Mouse (Mus musculus) embryonic facial prominence, embryonic 15.5 days (tissue): ENCODE data around the gene Trappc6b. TPM values are rescaled to one million over a fixed set of nuclear protein-coding genes. Genes with fewer than 3 reads are reported as not detected.
"Not testable (repeated sequence)": the region's sequence is repeated elsewhere in the genome, so short reads cannot be mapped to it uniquely, and the experiment has no call there.

Source experiments
- ATAC-seq: fragments of 200-750 bp; cut with Nextera tagmentation; 2 replicates; pipeline ENCODE4 v1.8.0; 2017; ENCODE audit warnings: low read depth, moderate TSS enrichment; ENCODE audit not compliant: insufficient number of reproducible peaks, low FRiP score, low TSS enrichment
- H3K27ac ChIP-seq: fragments of 300-500 bp; sonication (generic); replicated peaks from 2 replicates; pipeline ENCODE4 v1.5.1; 2015; ENCODE audit warnings: mild to moderate bottlenecking, inconsistent platforms
- H3K27me3 ChIP-seq: fragments of 300-500 bp; sonication (generic); 2 replicates; pipeline ENCODE4 v1.6.1; 2015; ENCODE audit warnings: inconsistent platforms
- H3K36me3 ChIP-seq: fragments of 300-500 bp; sonication (generic); 2 replicates; pipeline ENCODE4 v1.6.1; 2015; ENCODE audit warnings: mild to moderate bottlenecking, inconsistent platforms
- H3K4me1 ChIP-seq: fragments of 300-500 bp; sonication (generic); 2 replicates; pipeline ENCODE4 v1.6.1; 2015; ENCODE audit warnings: inconsistent platforms
- H3K4me2 ChIP-seq: fragments of 300-500 bp; sonication (generic); replicated peaks from 2 replicates; pipeline ENCODE4 v1.6.1; 2015; ENCODE audit warnings: mild to moderate bottlenecking, inconsistent platforms
- H3K4me3 ChIP-seq: fragments of 300-500 bp; sonication (generic); replicated peaks from 2 replicates; pipeline ENCODE4 v1.5.1; 2015; ENCODE audit warnings: mild to moderate bottlenecking, inconsistent platforms
- H3K9ac ChIP-seq: fragments of 300-500 bp; sonication (generic); 2 replicates; pipeline ENCODE4 v1.6.1; 2015; ENCODE audit warnings: inconsistent platforms
- H3K9me3 ChIP-seq: fragments of 300-500 bp; sonication (generic); replicated peaks from 2 replicates; pipeline ENCODE4 v1.6.1; 2016; ENCODE audit warnings: inconsistent platforms
- WGBS: fragments of 180-500 bp; shearing (Covaris S2); methylation state at CpG from one replicate; pipeline ENCODE4 v1.1.7; 2015; 5-methylcytosine and 5-hydroxymethylcytosine counted together
- polyA plus RNA-seq: library from polyadenylated mRNA; unstranded; fragments of >200 nt; fragmentation: Nextera tagmentation; extraction: Ambion mirVana; gene quantifications from 2 replicates; pipeline ENCODE4 v1.2.1, GENCODE M21; 2015

The Trappc6b gene
- polyA plus RNA-seq, 1 experiment from 2014 or later = 88.8 TPM

DNA sequence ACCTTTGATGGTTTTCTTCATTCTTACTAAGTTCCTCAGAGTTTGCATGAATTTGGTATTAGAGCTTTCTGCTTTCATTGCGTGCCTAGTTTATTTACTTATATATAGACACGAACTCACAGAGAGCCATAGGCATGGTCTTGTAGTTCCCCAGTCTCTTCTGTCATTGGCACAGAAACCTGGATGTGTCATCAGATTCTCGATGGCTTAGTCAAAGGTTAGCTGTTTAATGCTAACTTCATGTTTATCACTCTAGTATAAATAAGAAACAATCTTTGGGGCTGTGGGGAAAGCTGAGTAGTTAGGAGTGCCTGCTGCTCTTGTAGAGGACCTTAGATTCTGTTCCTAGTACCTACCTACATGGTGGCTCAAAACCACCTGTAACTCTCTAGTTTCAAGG is 15.7 kb upstream of the Trappc6b start:
- Histone ChIP-seq H3K36me3 (peaks cover 13% of the 10 kb centered on the region), H3K27ac (no peak overlapping the region), H3K27me3 (no peaks in the 10 kb centered on the region), H3K9me3 (no peaks in the 10 kb centered on the region), H3K4me3 (no peak overlapping the region), H3K4me2 (no peak overlapping the region), H3K4me1 (no peaks in the 10 kb centered on the region), H3K9ac (no peak overlapping the region)
- WGBS = 88% methylated on average over 3 of the region's 3 CpGs
- no peak for ATAC-seq

DNA sequence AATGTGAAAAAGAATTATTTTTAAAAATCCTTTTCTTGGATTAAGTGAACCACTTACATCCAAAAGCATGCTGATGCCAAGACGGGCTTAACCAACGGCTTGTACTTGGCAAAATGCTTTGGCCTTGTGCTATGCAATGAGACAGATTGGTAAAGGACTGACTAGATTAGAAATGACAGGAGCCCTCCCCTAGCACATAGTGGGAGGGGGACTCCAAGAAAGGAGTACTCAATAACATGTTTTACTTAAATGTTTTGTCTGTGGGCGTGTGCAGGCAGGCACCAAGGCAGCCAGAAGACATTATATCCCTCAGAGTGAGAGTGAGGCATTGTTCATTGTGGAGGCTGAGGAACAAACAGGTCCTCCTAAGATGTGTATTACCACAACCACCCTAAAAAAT is 12.8 kb upstream of the Trappc6b start:
- no peak overlapping the region for H3K27ac ChIP-seq
- H3K36me3 ChIP-seq = peaks cover 39% of the 10 kb centered on the region
- no peak for ATAC-seq

DNA sequence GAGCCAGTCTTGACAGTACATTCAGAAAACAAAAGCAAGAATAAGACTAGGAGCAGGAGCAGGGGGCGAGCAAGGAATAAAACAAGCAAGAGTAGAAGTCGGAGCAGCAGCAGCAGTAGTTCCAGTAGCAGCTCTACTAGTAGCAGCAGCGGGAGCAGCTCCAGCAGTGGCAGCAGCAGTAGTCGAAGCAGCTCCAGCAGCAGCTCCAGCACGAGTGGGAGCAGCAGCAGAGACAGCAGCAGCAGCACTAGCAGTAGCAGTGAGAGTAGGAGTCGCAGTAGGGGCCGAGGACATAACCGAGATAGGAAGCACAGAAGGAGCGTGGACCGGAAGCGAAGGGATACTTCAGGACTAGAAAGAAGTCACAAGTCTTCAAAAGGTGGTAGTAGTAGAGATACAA is 11.0 kb upstream of the Trappc6b start:
- H3K4me3 ChIP-seq = no peak overlapping the region
- peaks cover 10% of the 10 kb centered on the region; the same call in 1 of the 2 replicates for H3K4me1 ChIP-seq
- no peaks in the 10 kb centered on the region for H3K27me3 ChIP-seq
- H3K9ac ChIP-seq = no peak overlapping the region
- peaks cover 49% of the 10 kb centered on the region for H3K36me3 ChIP-seq
- ATAC-seq = no peak
- no peak overlapping the region for H3K4me2 ChIP-seq
- H3K27ac ChIP-seq = no peak overlapping the region
- 88% methylated on average over 11 of the region's 11 CpGs for WGBS
- no peaks in the 10 kb centered on the region for H3K9me3 ChIP-seq

More for the DNA sequence above, 12.8 kb upstream of the Trappc6b start:
- no peaks in the 10 kb centered on the region for H3K4me1 ChIP-seq
- H3K9me3 ChIP-seq = no peaks in the 10 kb centered on the region
- no peaks in the 10 kb centered on the region for H3K27me3 ChIP-seq
- H3K4me2 ChIP-seq = no peak overlapping the region
- H3K4me3 ChIP-seq = no peak overlapping the region
- no peak overlapping the region for H3K9ac ChIP-seq
- 69% methylated on average over 3 of the region's 3 CpGs for WGBS

DNA sequence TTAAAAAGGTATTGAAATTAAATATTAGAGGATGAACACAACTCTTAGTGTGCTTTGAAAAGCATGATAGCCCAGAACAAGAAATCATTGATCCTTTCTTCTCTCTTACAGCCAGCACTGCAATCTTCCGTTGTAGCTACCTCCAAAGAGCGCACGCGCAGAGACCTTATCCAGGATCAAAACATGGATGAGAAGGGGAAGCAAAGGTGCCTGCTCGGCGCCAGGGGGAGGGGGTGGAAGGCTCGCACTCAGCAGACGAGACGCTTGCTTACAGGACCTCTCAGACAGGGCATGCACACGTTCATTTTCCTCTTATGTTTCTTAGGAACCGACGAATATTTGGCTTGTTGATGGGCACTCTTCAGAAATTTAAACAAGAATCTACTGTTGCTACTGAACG is 7.5 kb upstream of the Trappc6b start:
- WGBS = 93% methylated on average over 13 of the region's 13 CpGs
- peaks cover 43% of the 10 kb centered on the region for H3K36me3 ChIP-seq

DNA sequence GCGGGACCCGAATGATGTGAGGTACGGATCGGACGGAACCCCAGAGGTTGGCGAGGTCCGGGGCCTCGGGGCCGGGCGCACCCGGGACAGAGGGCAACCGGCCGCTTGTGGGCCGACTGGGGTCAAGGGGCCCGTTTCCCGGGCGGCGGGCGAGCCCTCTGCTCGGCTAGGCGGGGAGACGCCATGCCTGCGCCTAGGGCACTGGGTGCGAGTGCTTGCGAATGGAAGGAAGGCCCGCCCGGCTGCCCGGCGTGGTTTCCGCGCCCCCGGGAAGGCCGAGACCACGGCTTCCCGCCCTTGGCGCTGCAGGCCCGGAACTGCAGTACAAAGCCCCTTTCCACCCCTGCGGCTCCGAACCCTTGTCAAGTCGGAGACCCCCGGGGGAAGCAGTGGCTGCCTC is 5.8 kb upstream of the Trappc6b start:
- Histone ChIP-seq H3K4me2 (peak overlapping the region; percentile 63), H3K9ac (peak overlapping the region; percentile 99), H3K27ac (peak overlapping the region; percentile 87), H3K4me3 (peak overlapping the region; percentile 98), H3K9me3 (no peaks in the 10 kb centered on the region), H3K27me3 (no peaks in the 10 kb centered on the region), H3K36me3 (peaks cover 37% of the 10 kb centered on the region), H3K4me1 (peaks cover 14% of the 10 kb centered on the region)
- ATAC-seq = peak; percentile 49
- WGBS = 0% methylated on average over 41 of the region's 41 CpGs

More for the DNA sequence above, 7.5 kb upstream of the Trappc6b start:
- no peak overlapping the region for H3K4me3 ChIP-seq
- no peak overlapping the region for H3K4me2 ChIP-seq
- H3K9me3 ChIP-seq = no peaks in the 10 kb centered on the region
- H3K9ac ChIP-seq = no peak overlapping the region
- no peak for ATAC-seq
- no peaks in the 10 kb centered on the region for H3K27me3 ChIP-seq
- no peak overlapping the region for H3K27ac ChIP-seq
- H3K4me1 ChIP-seq = peaks cover 14% of the 10 kb centered on the region

DNA sequence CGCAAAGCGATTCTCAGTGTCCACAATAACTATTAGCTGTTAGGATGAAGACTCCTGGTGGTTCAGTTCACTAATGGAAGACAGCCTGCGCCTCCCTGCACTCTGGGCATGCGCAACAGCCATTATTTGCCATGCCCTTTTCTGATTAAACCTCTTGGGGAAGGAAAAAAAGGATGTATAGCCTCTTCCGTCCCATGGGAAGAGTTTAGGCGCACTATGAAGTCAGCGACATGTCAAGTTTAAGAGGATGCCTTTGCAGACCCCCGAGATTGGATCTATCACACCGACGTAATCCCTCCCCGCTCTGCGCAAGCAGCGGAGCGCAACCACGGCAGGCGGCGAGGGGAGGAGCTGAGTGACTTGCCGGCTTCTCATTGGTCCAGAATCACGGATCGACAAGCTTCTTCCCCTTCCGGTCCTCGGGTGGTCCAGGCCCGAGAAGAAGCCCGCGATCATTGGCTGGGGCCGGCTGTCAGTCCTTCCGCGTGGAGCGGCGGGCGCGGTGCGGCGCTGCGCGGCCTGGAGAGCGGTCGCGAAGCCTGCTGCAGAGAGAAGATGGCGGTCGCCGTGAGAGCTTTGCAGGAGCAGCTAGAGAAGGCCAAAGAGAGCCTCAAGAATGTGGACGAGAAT is 5.3 kb upstream of the Trappc6b start, which contains the start of gene Pnn:
TSS of gene Pnn (plus strand) at position 437 of the 630 bp plus-strand sequence.
- Histone ChIP-seq H3K27ac (peak within 1 kb of the TSS; percentile 95), H3K9ac (peak within 1 kb of the TSS; percentile 99), H3K36me3 (peaks cover 32% of the 10 kb centered on the region), H3K4me2 (peak within 1 kb of the TSS; percentile 63), H3K9me3 (no peaks in the 10 kb centered on the region), H3K4me1 (peaks cover 14% of the 10 kb centered on the region), H3K27me3 (no peaks in the 10 kb centered on the region), H3K4me3 (peak within 1 kb of the TSS; percentile 98)
- WGBS = under 1% methylated on average over 43 of the region's 43 CpGs
- peak; percentile 99 for ATAC-seq

DNA sequence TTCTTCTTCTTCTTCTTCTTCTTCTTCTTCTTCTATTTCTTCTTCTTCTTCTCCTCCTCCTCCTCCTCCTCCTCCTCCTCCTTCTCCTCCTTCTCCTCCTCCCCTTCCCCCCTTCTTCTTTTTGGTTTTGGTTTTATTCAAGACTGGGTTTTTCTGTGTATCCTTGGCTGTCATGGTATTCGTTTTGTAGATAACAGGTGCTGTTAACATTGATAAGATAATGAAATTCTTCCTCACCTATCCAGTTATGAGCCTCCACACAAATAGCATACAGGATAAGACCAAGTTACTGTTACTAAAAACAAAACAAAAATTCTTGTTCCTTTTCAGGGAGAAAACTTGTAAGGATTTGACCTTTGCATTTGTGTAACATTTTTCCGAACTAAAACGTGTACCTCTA is 4.5 kb upstream of the Trappc6b start:
- H3K4me1 ChIP-seq = peaks cover 14% of the 10 kb centered on the region
- peak overlapping the region; percentile 95 for H3K27ac ChIP-seq
- H3K27me3 ChIP-seq = no peaks in the 10 kb centered on the region
- no peaks in the 10 kb centered on the region for H3K9me3 ChIP-seq
- 56% methylated on average over 3 of the region's 3 CpGs for WGBS
- peak overlapping the region; percentile 98 for H3K4me3 ChIP-seq
- peaks cover 24% of the 10 kb centered on the region for H3K36me3 ChIP-seq
- H3K9ac ChIP-seq = no peak overlapping the region
- no peak for ATAC-seq
- H3K4me2 ChIP-seq = peak overlapping the region; percentile 63

DNA sequence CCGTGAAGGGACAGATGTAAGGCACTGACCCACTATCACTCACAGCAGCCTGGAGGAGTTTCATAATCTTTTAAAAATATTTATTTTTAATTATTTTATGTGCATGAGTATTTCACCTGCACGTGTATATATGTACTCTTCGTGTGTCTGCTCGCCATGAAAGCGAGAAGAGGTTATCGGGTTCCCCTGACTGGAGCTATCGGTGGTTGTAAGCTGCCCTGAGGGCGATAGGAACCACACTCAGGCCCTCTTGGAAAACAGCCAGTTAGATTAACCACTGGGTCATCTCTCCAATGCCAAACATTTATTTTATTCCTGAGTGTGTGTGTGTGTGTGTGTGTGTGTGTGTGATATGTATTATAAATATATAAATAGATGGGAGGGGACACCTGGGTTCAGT is 3.6 kb upstream of the Trappc6b start:
- no peak for ATAC-seq
- no peak overlapping the region for H3K27ac ChIP-seq
- no peaks in the 10 kb centered on the region for H3K27me3 ChIP-seq
- H3K9ac ChIP-seq = no peak overlapping the region
- H3K36me3 ChIP-seq = peaks cover 16% of the 10 kb centered on the region
- peaks cover 18% of the 10 kb centered on the region for H3K4me1 ChIP-seq
- H3K4me2 ChIP-seq = no peak overlapping the region
- H3K9me3 ChIP-seq = no peaks in the 10 kb centered on the region
- WGBS = 66% methylated on average over 8 of the region's 8 CpGs
- no peak overlapping the region for H3K4me3 ChIP-seq

DNA sequence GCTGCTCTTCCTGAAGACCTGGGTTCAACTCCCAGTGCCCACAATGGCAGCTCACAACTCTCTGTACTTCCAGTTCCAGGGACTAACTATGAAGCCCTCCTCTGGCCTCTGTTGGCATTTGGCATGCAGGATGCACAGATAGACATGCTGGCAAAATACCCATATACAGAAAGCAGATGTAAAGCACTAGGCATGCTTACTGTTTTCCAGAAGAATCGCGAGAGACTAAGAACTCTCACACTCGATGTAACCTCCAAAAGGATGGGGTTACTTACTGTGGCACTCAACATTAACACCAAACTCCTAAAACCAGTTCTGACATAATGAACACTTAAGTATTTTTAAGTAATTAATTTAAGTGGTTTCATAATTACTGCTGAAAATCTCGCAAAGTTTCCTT is 950 bp downstream of the Trappc6b start:
- Histone ChIP-seq H3K4me1 (peaks cover 13% of the 10 kb centered on the region), H3K9me3 (no peaks in the 10 kb centered on the region), H3K27ac (peak overlapping the region; percentile 96), H3K36me3 (peaks cover 24% of the 10 kb centered on the region), H3K27me3 (no peaks in the 10 kb centered on the region), H3K4me3 (peak overlapping the region; percentile 79), H3K9ac (peak overlapping the region; percentile 82), H3K4me2 (peak overlapping the region; percentile 58)
- 35% methylated on average over 4 of the region's 4 CpGs for WGBS
- no peak for ATAC-seq

DNA sequence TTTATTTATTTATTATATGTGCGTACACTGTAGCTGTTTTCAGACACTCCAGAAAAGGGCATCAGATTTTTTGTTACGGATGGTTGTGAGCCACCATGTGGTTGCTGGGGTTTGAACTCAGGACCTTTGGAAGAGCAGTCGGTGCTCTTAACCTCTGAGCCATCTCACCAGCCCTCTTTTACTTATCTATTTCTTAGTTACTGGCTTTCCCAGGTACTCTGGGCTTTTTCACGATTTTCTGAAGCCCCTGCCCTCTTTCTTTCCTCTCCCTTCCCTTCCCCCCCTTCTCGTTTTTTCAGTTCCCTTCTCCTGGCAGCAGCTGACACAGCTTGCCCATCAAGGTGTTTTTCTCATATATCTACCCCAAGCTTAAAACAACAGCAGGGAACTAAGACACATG is 3.0 kb downstream of the Trappc6b start:
- peaks cover 25% of the 10 kb centered on the region for H3K36me3 ChIP-seq

DNA sequence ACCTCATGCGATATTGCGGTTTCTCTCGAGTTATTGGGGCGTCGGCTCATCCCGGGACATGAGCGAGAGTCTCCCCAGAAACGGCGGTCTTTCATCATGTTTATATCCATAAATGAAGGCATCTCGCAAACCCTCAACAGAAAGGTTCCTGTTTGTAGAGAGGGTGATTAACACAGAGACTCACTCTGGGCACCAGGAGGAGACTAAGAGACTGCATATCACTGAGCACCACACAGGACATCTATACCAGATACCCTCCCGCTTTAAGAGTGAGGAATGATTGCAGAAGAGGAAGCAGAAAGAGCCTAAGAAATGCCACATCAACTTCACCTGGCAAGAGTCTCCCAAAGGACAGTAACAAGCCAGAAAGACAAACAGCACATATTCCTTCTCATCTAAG is 5.0 kb downstream of the Trappc6b start:
- Histone ChIP-seq H3K4me1 (peaks cover 13% of the 10 kb centered on the region), H3K4me2 (no peak overlapping the region), H3K9ac (no peak overlapping the region), H3K27me3 (no peaks in the 10 kb centered on the region), H3K4me3 (no peak overlapping the region), H3K36me3 (peaks cover 29% of the 10 kb centered on the region), H3K27ac (no peak overlapping the region), H3K9me3 (no peaks in the 10 kb centered on the region)
- 96% methylated on average over 11 of the region's 11 CpGs for WGBS
- ATAC-seq = no peak

More for the DNA sequence above, 3.0 kb downstream of the Trappc6b start:
- H3K27me3 ChIP-seq, H3K4me2 ChIP-seq, H3K4me3 ChIP-seq, H3K27ac ChIP-seq, H3K9me3 ChIP-seq, H3K9ac ChIP-seq, ATAC-seq: not testable (repeated sequence)
- 85% methylated on average over 5 of the region's 5 CpGs for WGBS
- H3K4me1 ChIP-seq = peaks cover 13% of the 10 kb centered on the region
